Mouse (Mus musculus) brown adipose tissue, adult 24 weeks (tissue): ENCODE data around the gene Prkag3. TPM values are rescaled to one million over a fixed set of nuclear protein-coding genes. Genes with fewer than 3 reads are reported as not detected.

Source experiments
- H3K27ac ChIP-seq: fragments of 200-500 bp; replicated peaks from 2 replicates; pipeline ENCODE4 v1.5.1; 2012; ENCODE audit warnings: low read depth, mild to moderate bottlenecking, low read length
- H3K4me1 ChIP-seq: fragments of 200-500 bp; 2 replicates; pipeline ENCODE4 v1.6.1; 2012; ENCODE audit warnings: low read length, mixed read lengths; ENCODE audit not compliant: control insufficient read depth, insufficient read depth, insufficient read length
- H3K4me3 ChIP-seq: fragments of 200-500 bp; 2 replicates; pipeline ENCODE4 v1.5.1; 2012; ENCODE audit warnings: low read depth, mild to moderate bottlenecking, low read length, moderate library complexity; ENCODE audit not compliant: insufficient read depth
- polyA plus RNA-seq: library from polyadenylated mRNA; stranded (reverse); fragments of >200 nt; gene quantifications from 2 replicates; pipeline ENCODE4 v1.2.4, GENCODE M21; 2012; ENCODE audit not compliant: missing spikeins, insufficient read depth, insufficient read length

The Prkag3 gene
- polyA plus RNA-seq, 1 experiment, result 0.59 TPM

GRCm38 (mm10) chr1:74740846-74741245 lies 8.2 kb downstream of the Prkag3 start:
- no peaks in the 10 kb centered on the region for H3K4me1 ChIP-seq
- H3K4me3 ChIP-seq, result no peak overlapping the region
- H3K27ac ChIP-seq, result no peak overlapping the region

- H3K4me3 ChIP-seq, result no peak overlapping the region
- no peak overlapping the region for H3K27ac ChIP-seq
- H3K4me1 ChIP-seq, result no peaks in the 10 kb centered on the region; the same call in 1 of the 2 replicates
Observed at GRCm38 (mm10) chr1:74737500-74737899, 11.5 kb downstream of the Prkag3 start.

DNA sequence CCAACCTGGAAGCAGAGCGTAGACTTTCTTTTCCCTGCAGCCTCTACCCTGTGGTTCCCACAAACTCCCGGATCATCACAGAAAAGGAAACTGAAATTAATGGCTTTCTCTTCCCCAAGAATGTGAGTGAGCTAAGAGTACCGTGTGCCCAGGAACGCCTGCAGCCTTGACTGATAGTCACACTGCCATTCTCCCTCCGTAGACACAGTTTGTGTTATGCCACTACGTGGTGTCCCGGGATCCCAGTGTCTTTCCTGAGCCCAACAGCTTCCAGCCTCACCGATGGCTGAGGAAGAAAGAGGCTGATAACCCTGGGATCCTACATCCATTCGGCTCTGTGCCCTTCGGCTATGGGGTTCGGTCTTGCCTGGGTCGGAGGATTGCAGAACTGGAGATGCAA lies 12.0 kb downstream of the Prkag3 start:
- no peak overlapping the region for H3K27ac ChIP-seq
- H3K4me1 ChIP-seq, result no peaks in the 10 kb centered on the region; the same call in 1 of the 2 replicates
- no peak overlapping the region for H3K4me3 ChIP-seq

DNA sequence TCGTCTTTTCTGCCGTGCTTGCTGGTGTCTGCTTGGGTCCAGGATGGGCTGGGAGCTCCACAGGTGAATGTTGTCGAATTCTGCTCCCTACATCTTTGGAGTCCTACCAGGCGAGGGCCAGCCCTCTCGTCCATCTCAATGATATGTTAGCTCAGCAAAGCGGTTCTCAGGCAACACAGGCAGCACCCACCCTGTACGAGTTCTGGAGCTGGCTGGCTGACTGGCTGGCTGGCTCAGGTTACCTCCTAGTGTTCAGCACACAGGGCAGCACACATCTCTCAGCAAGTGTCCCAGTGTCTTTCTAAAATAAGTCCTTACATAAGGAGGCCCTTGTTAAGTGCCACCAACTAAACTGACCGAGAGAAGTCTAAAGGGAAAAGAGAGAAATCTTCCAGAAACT lies 20.6 kb downstream of the Prkag3 start:
- no peak overlapping the region for H3K27ac ChIP-seq
- H3K4me1 ChIP-seq, result no peaks in the 10 kb centered on the region; the same call in 1 of the 2 replicates
- no peak overlapping the region for H3K4me3 ChIP-seq

GRCm38 (mm10) chr1:74726674-74727073 lies 22.3 kb downstream of the Prkag3 start:
- H3K4me3 ChIP-seq, result no peak overlapping the region
- H3K27ac ChIP-seq, result no peak overlapping the region
- no peaks in the 10 kb centered on the region for H3K4me1 ChIP-seq

DNA sequence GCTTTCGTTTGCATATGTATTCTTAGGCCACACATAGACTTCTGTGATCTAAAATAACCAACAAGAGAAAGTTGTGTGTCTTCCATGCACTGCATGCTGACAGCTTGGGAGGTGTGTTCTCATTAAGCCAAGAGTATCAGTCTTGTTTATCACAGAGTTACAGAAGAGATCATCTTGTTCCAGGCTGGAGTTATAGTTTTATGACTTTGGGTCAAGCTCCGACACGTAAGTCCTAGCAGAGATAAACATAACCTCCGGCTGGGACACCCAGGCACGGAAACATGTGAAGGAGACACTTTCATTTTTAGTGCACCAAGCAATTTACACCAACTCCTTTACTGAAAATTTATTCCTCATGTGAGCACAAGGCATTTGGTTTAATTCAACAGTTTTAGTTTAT lies 22.9 kb downstream of the Prkag3 start:
- Histone ChIP-seq H3K27ac (no peak overlapping the region), H3K4me3 (no peak overlapping the region)

GRCm38 (mm10) chr1:74723748-74724147 lies 25.3 kb downstream of the Prkag3 start:
- Histone ChIP-seq H3K27ac (no peak overlapping the region), H3K4me1 (peaks cover 2% of the 10 kb centered on the region; the same call in 1 of the 2 replicates), H3K4me3 (no peak overlapping the region)

More for the DNA sequence above, 22.9 kb downstream of the Prkag3 start:
- H3K4me1 ChIP-seq, result peaks cover under 1% of the 10 kb centered on the region; the same call in 1 of the 2 replicates

DNA sequence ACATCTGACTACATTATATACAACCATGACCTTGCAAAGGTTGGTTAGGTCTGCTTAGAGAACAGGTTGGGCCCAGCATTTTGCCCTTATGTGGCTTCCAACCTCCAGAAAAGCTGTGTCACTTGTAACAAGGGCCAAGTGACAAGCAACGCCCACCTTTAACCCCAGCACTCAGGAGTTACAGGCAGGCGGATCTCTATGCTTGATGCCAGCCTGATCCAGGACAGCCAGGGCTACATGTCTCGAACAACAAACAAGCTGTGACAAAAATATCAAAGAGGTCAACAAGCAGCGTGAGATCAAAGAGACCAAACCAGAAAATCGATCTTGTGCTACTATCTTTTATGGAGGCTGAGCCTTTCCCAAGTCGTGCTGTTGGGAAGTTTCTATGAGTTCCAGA lies 27.4 kb downstream of the Prkag3 start:
- Histone ChIP-seq H3K4me3 (no peak overlapping the region), H3K4me1 (peaks cover 2% of the 10 kb centered on the region; the same call in 1 of the 2 replicates), H3K27ac (no peak overlapping the region)

GRCm38 (mm10) chr1:74719281-74719680 lies 29.7 kb downstream of the Prkag3 start:
- Histone ChIP-seq H3K4me3 (no peak overlapping the region), H3K27ac (no peak overlapping the region), H3K4me1 (peaks cover 8% of the 10 kb centered on the region; the same call in 1 of the 2 replicates)

- H3K4me3 ChIP-seq, result no peak overlapping the region
Observed at GRCm38 (mm10) chr1:74718113-74718512, 30.9 kb downstream of the Prkag3 start.

DNA sequence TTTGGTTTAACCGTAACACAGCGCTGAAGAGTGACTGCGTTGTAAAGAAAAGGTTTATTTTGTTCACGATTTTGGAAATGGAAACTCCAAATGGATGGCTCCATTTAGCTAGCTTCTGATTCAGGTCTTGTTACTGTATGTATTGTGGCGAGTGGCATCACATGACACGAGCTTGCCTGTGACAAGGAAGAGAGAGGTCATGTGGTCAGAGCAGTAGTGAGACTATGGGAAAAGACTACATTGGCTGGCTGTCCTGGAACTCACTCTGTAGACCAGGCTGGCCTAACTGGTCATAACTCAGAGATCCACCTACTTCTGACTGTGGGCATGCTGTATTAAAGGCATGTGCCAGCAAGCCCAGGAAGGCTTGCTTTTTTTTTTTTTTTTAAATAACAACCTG lies 33.1 kb downstream of the Prkag3 start:
- Histone ChIP-seq H3K4me1 (peaks cover 7% of the 10 kb centered on the region; the same call in 1 of the 2 replicates), H3K4me3 (peak overlapping the region; percentile 45; the same call in 1 of the 2 replicates), H3K27ac (no peak overlapping the region)

More at GRCm38 (mm10) chr1:74718113-74718512, 30.9 kb downstream of the Prkag3 start:
- H3K27ac ChIP-seq, result no peak overlapping the region
- H3K4me1 ChIP-seq, result peaks cover 8% of the 10 kb centered on the region; the same call in 1 of the 2 replicates

GRCm38 (mm10) chr1:74715468-74715867 lies 33.6 kb downstream of the Prkag3 start:
- H3K4me3 ChIP-seq, result peak overlapping the region; percentile 45
- H3K27ac ChIP-seq, result peak overlapping the region; percentile 58; the same call in 1 of the 2 replicates
- H3K4me1 ChIP-seq, result peaks cover 7% of the 10 kb centered on the region; the same call in 1 of the 2 replicates

DNA sequence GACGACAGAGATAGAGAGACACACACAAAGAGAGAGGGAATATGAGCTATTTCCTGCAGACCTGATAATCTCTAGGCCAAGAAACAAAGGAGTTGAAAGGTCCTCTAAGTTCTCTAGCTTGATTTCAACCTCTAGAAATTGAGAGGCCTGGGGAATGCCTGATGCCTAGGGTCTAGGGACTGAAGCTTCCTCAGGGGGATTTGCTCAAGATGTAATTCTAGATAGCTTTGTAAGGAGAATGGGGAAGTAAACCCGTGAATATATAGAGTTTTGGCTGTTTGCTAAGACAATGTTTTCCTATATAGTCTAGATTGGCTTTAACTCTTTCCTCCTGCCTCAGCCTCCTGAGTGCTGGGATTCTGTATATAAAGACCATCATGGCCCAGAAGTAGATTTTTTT lies 34.1 kb downstream of the Prkag3 start:
- Histone ChIP-seq H3K4me3 (peak overlapping the region; percentile 74), H3K27ac (no peak overlapping the region), H3K4me1 (peaks cover 7% of the 10 kb centered on the region; the same call in 1 of the 2 replicates)

- H3K4me1 ChIP-seq, result peaks cover 7% of the 10 kb centered on the region; the same call in 1 of the 2 replicates
- H3K27ac ChIP-seq, result peak overlapping the region; percentile 81
- H3K4me3 ChIP-seq, result peak overlapping the region; percentile 74
Observed at GRCm38 (mm10) chr1:74713859-74714730, 34.9 kb downstream of the Prkag3 start.

DNA sequence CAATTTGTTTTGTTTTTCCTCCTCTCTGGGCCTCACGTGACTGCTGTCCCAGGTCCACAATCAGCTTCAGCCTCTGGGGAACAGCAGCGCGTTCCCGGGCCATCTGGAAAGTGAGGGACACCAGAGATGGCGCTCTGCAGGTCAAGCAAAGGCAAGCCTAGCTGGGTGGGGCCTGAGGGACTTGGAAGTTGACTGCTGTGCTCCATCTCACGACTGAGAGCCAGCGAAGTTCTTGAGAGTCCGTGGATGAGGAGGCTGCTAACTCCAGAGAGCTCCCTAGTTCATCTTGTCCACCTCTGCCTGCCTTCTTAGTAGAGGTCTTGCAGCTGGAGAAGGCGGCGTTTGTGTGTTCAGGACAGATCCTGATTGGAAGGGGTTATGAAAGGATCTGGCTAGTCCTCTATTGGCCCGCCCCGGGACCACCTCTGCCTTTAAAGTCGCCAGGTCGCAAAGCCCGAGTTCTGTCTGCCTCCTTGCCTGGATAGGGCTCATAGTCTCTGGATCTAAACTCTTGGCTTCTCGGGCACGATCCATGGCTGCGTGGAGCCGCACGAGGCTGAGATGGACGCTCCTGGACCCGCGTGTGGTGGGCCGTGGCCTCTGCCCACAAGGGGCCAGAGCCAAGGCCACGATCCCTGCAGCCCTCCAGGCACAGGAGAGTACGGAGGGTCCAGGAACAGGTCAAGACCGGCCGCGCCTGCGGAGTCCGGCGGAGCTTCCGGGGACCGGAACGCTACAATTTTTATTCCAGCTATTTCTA lies 35.7 kb downstream of the Prkag3 start, which contains the start of gene Cyp27a1:
Gene Cyp27a1, plus strand, starts transcription at position 476 of the 760 bp plus-strand sequence.
- peak within 1 kb of the TSS; percentile 81 for H3K27ac ChIP-seq
- peaks cover 7% of the 10 kb centered on the region; the same call in 1 of the 2 replicates for H3K4me1 ChIP-seq
- peak within 1 kb of the TSS; percentile 74 for H3K4me3 ChIP-seq
